In genomic region chr7:73374727-73375126, GRCm38 (mm10) we compare ENCODE assay signal across 8 mouse cellular contexts. TPM values are rescaled to one million over a fixed set of nuclear protein-coding genes. Genes with fewer than 3 reads are reported as not detected.
DNase-seq lines count a peak whose midpoint lies in the region; ATAC-seq lines count a peak whose summit lies in the region.

No protein-coding gene starts in this region.

- peak overlapping the region; percentile 83 for H3K4me3 ChIP-seq in embryonic facial prominence, embryonic 10.5 days
- H3K4me3 ChIP-seq in heart, embryonic 13.5 days, result peak overlapping the region; percentile 60
- peak overlapping the region; percentile 84 for H3K4me3 ChIP-seq in neural tube, embryonic 11.5 days (ENCODE audit: low read depth, low read length)

- DNase-seq in layer of hippocampus, adult 8-10 months (ENCODE audit: low spot score in 2 of 2), result peak; percentile 31 to 43
- no peak for DNase-seq in layer of hippocampus, postnatal 25 days (ENCODE audit: extremely low spot score in 1 of 2, low spot score in 1 of 2)
- peak; percentile 57 for DNase-seq in embryonic facial prominence, embryonic 10.5 days (ENCODE audit: low spot score)
- peak; percentile 34 to 58 for DNase-seq in left cerebral cortex, postnatal 25 days (ENCODE audit: low spot score in 2 of 2)
- DNase-seq in neural tube, embryonic 11.5 days (ENCODE audit: low spot score), result peak; percentile 82
- no peak for DNase-seq in spleen, adult 12 weeks (ENCODE audit: low spot score)
- DNase-seq in urinary bladder, postnatal 25 days (ENCODE audit: low spot score), result no peak

- peaks cover 63% of the 10 kb centered on the region for H3K4me1 ChIP-seq in embryonic facial prominence, embryonic 10.5 days
- H3K4me1 ChIP-seq in heart, embryonic 13.5 days, result peaks cover 35% of the 10 kb centered on the region
- peaks cover 22% of the 10 kb centered on the region for H3K4me1 ChIP-seq in neural tube, embryonic 11.5 days (ENCODE audit: control insufficient read depth, insufficient read depth, low read length)

- H3K27me3 ChIP-seq in embryonic facial prominence, embryonic 10.5 days (replicated peaks; ENCODE audit: low read depth, poor library complexity, severe bottlenecking), result peaks cover 93% of the 10 kb centered on the region
- peaks cover 98% of the 10 kb centered on the region for H3K27me3 ChIP-seq in heart, embryonic 13.5 days (replicated peaks)
- H3K27me3 ChIP-seq in neural tube, embryonic 11.5 days (ENCODE audit: control insufficient read depth, insufficient read depth, low read length), result peaks cover 3% of the 10 kb centered on the region; the same call in 1 of the 2 replicates

- no peaks in the 10 kb centered on the region for H3K9me3 ChIP-seq in embryonic facial prominence, embryonic 10.5 days
- H3K9me3 ChIP-seq in heart, embryonic 13.5 days, result no peaks in the 10 kb centered on the region
- no peaks in the 10 kb centered on the region for H3K9me3 ChIP-seq in neural tube, embryonic 11.5 days (ENCODE audit: control insufficient read depth, low read length)

- no peak for ATAC-seq in heart, embryonic 13.5 days (ENCODE audit: extremely low read depth, insufficient number of reproducible peaks, low FRiP score, low TSS enrichment)
- peak; percentile 81 for ATAC-seq in neural tube, embryonic 11.5 days (ENCODE audit: insufficient read depth, low FRiP score, low TSS enrichment)

- WGBS in embryonic facial prominence, embryonic 10.5 days, result under 1% methylated on average over 14 of the region's 14 CpGs
- 2% methylated on average over 14 of the region's 14 CpGs for WGBS in heart, embryonic 13.5 days
- WGBS in neural tube, embryonic 11.5 days, result under 1% methylated on average over 14 of the region's 14 CpGs

- peak overlapping the region; percentile 90; the same call in 1 of the 2 replicates for H3K27ac ChIP-seq in embryonic facial prominence, embryonic 10.5 days (replicated peaks)
- no peak overlapping the region for H3K27ac ChIP-seq in heart, embryonic 13.5 days (replicated peaks)
- H3K27ac ChIP-seq in neural tube, embryonic 11.5 days (ENCODE audit: low read depth, low read length), result peak overlapping the region; percentile 93

- H3K36me3 ChIP-seq in embryonic facial prominence, embryonic 10.5 days (replicated peaks), result no peaks in the 10 kb centered on the region
- H3K36me3 ChIP-seq in heart, embryonic 13.5 days, result no peaks in the 10 kb centered on the region
- no peaks in the 10 kb centered on the region for H3K36me3 ChIP-seq in neural tube, embryonic 11.5 days (ENCODE audit: control insufficient read depth, insufficient read depth, low read length)

- H3K4me2 ChIP-seq in heart, embryonic 13.5 days, result peak overlapping the region; percentile 96
- H3K4me2 ChIP-seq in neural tube, embryonic 11.5 days (ENCODE audit: low read depth), result peak overlapping the region; percentile 80

- H3K9ac ChIP-seq in heart, embryonic 13.5 days, result peak overlapping the region; percentile 73; the same call in 1 of the 2 replicates
- peak overlapping the region; percentile 95 for H3K9ac ChIP-seq in neural tube, embryonic 11.5 days (ENCODE audit: low read length)

- intact Hi-C loops in left cerebral cortex, postnatal 25 days (cut with DNase I), result loop anchor here (2.0 to 10.0 kb wide), 6 partner anchors 44 to 782 kb away; no protein-coding TSS in a partner anchor

RNA-seq across cellular contexts. Expression of gene Rgma, which starts 0.6 kb away (rescaled TPM):
- 10 to 100 TPM; 49.5 to 64.5 (median 55.7) TPM for total RNA-seq in layer of hippocampus, adult 8-10 months (2022)
- total RNA-seq in layer of hippocampus, postnatal 25 days (2021), result 10 to 100 TPM; 50.7 to 62.6 TPM
- polyA plus RNA-seq in embryonic facial prominence, embryonic 10.5 days (2016; fragmentation: Nextera tagmentation; extraction: Ambion mirVana), result 23.4 and 26.5 TPM in 2 replicates
- 2.8 and 3.8 TPM in 2 replicates for polyA plus RNA-seq in heart, embryonic 13.5 days (2015; fragmentation: Nextera tagmentation; extraction: Ambion mirVana)
- 10 to 100 TPM; 62.3 to 66.1 TPM for total RNA-seq in left cerebral cortex, postnatal 25 days (2021)
- 48.9 and 50.1 TPM in 2 replicates for polyA plus RNA-seq in neural tube, embryonic 11.5 days (2014; fragmentation: Nextera tagmentation; extraction: Ambion mirVana)

Comparison
In these comparisons a context has a peak if more than half of its experiments do, and no peak if none do; other contexts are left out.
1. DNase-seq: peak in layer of hippocampus, adult 8-10 months (2 of 2), embryonic facial prominence, embryonic 10.5 days (single experiment), left cerebral cortex, postnatal 25 days (2 of 2) and neural tube, embryonic 11.5 days (single experiment); none in layer of hippocampus, postnatal 25 days (0 of 2), spleen, adult 12 weeks (single experiment) and urinary bladder, postnatal 25 days (single experiment).
2. Peak in every context shown above with its lines, with median percentiles within 50 percentile points of each other: H3K4me3 ChIP-seq.